Mouse (Mus musculus) hindbrain, embryonic 14.5 days (tissue): ENCODE measurements around the gene Svip. TPM values are rescaled to one million over a fixed set of nuclear protein-coding genes. Genes with fewer than 3 reads are reported as not detected.

Experiments used
- ATAC-seq: fragments of 200-750 bp; cut with Nextera tagmentation; 2 replicates; pipeline ENCODE4 v1.8.0; 2017; ENCODE audit warnings: moderate number of reproducible peaks, mild to moderate bottlenecking, moderate TSS enrichment, moderate library complexity; ENCODE audit not compliant: low FRiP score
- DNase-seq: peaks from one replicate; pipeline ENCODE4 v3.0.0-alpha.2; 2015; ENCODE audit warnings: low spot score
- H3K27ac ChIP-seq: fragments of 300-500 bp; sonication (generic); 2 replicates; pipeline ENCODE4 v1.5.1; 2014; ENCODE audit warnings: mild to moderate bottlenecking, moderate library complexity
- H3K27me3 ChIP-seq: fragments of 300-500 bp; sonication (generic); 2 replicates; pipeline ENCODE4 v1.6.1; 2014; ENCODE audit warnings: mild to moderate bottlenecking, low read length, mixed read lengths; ENCODE audit not compliant: control insufficient read depth, insufficient read depth
- H3K36me3 ChIP-seq: fragments of 300-500 bp; sonication (generic); replicated peaks from 2 replicates; pipeline ENCODE4 v1.6.1; 2014; ENCODE audit not compliant: control insufficient read depth, insufficient read depth
- H3K4me1 ChIP-seq: fragments of 300-500 bp; sonication (generic); replicated peaks from 2 replicates; pipeline ENCODE4 v1.6.1; 2014; ENCODE audit warnings: antibody characterized with exemption, low read length, mixed read lengths; ENCODE audit not compliant: control insufficient read depth, insufficient read depth
- H3K4me2 ChIP-seq: fragments of 300-500 bp; sonication (generic); replicated peaks from 2 replicates; pipeline ENCODE4 v1.6.1; 2014; ENCODE audit warnings: mild to moderate bottlenecking, moderate library complexity
- H3K4me3 ChIP-seq: fragments of 300-500 bp; sonication (generic); replicated peaks from 2 replicates; pipeline ENCODE4 v1.5.1; 2014; ENCODE audit warnings: mild to moderate bottlenecking, low read length
- H3K9ac ChIP-seq: fragments of 300-500 bp; sonication (generic); 2 replicates; pipeline ENCODE4 v1.6.1; 2014
- H3K9me3 ChIP-seq: fragments of 300-500 bp; sonication (generic); 2 replicates; pipeline ENCODE4 v1.6.1; 2016; ENCODE audit warnings: low read length; ENCODE audit not compliant: control insufficient read depth
- WGBS: fragments of 180-500 bp; shearing (Covaris S2); extraction: QIAGEN DNeasy Blood & Tissue Kit; methylation state at CpG from one replicate; pipeline ENCODE4 v1.1.7; 2014; 5-methylcytosine and 5-hydroxymethylcytosine counted together
- polyA plus RNA-seq: library from polyadenylated mRNA; unstranded; fragments of >200 nt; fragmentation: Nextera tagmentation; extraction: Ambion mirVana; gene quantifications from 2 replicates; pipeline ENCODE4 v1.2.1, GENCODE M21; 2014

Svip gene
- polyA plus RNA-seq, result 23.2 and 26.0 TPM in 2 replicates

DNA sequence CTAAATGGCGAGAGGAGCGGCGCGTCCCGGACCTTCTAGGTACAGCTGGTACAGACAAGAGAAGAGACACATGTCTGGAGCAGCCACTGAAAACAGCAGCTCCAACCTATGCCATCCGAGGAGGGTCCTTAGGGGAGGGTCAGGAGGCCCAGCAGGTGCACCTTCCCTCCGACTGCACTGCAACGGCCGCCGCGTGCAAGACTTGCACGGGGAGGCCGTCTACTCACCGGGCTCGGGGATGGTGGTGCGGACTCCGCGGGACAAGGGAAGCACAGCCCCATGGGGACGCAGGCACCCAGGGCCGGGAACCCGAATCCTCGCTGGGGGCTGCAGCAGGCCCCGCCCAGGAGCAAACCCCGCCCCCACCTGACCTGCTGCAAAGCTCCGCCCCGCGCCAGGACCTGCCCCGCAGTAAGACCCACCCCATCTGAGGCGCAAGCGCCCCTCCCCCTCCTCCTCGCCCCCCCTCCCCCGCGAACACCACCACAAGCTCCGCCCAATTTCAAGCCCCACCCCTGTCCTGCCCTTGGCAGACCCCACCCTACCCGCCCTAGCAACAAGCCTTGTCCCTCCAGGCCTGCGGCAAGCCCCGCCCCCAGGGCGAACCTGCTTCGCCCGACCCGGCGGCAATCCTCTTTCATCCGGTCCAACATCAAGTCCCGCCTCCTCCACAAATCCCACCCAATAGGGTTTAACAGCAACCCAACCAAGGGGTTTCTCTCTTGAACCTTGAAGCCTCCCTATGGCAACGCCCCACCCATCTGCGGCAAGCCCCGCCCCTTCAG lies at the start of gene Svip:
Svip (minus strand) TSS at position 508 of the 785 bp plus-strand sequence.
- H3K27ac ChIP-seq, result peak within 1 kb of the TSS; percentile 69
- no peaks in the 10 kb centered on the region for H3K9me3 ChIP-seq
- peaks cover 6% of the 10 kb centered on the region; the same call in 1 of the 2 replicates for H3K36me3 ChIP-seq
- peak within 1 kb of the TSS; percentile 61 for H3K9ac ChIP-seq
- H3K4me2 ChIP-seq, result peak within 1 kb of the TSS; percentile 53
- DNase-seq, result peak; percentile 93
- H3K4me3 ChIP-seq, result peak within 1 kb of the TSS; percentile 69
- peak; percentile 98 for ATAC-seq
- peaks cover 6% of the 10 kb centered on the region for H3K4me1 ChIP-seq
- WGBS, result under 1% methylated on average over 34 of the region's 47 CpGs
- no peaks in the 10 kb centered on the region for H3K27me3 ChIP-seq

DNA sequence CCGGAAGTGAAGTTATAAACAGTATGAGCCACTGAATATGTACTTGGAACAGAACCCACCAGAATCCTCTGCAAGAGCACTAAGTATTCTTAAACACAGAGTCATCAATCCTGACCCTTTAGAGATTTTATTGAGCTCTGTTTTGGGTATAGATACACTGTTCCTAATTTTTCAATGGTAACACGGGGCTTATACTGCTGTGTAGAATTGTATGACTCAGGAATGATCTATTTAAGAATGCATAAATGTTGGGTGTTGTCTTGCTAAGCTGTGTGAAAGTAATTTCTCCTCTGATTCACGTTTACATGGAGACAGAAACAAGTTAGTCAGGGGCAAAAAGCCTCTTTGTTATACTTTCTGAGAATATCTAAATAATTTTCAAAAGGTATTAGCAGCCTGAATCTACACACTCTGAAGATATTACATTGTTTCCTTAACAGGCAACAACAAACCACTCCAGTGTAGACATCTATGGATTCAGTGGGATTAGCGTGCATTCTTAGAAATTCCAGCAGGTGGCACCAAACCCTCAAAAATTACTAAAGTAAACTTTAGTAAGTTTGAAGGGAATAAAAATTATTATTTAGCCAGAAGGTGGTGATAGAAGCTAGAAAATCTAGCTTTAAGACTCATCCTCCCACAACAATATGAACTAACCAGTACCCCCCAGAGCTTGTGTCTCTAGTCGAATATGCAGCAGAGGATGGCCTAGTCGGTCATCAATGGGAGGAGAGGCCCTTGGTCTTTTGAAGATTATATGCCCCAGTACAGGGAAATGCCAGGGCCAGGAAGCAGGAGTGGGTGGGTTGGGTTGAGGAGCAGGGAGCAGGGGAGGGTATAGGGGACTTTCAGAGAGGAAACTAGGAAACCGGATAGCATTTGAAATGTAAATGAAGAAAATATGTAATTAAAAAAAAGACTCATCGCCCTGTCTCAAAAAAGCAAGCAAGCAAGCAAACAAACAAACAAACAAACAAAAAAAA lies 32.1 kb upstream of the Svip start:
- WGBS, result 49% methylated on average over 8 of the region's 8 CpGs
- H3K9ac ChIP-seq, result no peak overlapping the region
- peak; percentile 95 for DNase-seq

DNA sequence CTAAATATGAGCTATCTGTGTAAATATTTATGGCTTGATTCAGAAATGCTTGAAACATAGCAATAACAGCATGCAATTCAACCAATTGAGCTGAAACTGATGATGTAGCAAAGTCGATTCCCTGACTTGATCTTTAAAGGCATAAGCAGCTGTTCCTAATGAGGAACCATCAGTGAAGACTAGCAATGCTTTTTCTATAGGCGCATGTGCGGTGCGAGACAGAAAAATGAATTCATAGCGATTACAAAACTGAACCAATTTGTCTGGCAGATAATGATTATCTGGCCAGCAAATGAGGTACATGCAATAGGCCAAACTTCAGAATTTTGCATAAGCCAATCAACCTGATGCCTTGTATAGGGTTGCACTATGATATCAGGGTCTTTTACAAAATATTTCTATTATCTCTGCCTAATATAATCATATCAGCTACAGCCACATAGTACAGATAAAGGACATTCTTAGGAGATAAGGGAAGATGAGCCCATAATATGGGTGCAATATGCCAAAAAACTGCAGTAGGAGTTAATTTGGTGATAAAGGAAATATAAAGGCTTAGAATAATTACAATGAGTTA lies 18.3 kb upstream of the Svip start:
- H3K4me1 ChIP-seq, result no peaks in the 10 kb centered on the region
- H3K36me3 ChIP-seq, result no peaks in the 10 kb centered on the region
- DNase-seq (no peak), ATAC-seq (no peak)
- no peaks in the 10 kb centered on the region for H3K9me3 ChIP-seq
- 88% methylated on average over 5 of the region's 5 CpGs for WGBS
- no peak overlapping the region for H3K27ac ChIP-seq
- no peak overlapping the region for H3K4me3 ChIP-seq
- no peak overlapping the region for H3K4me2 ChIP-seq
- H3K9ac ChIP-seq, result no peak overlapping the region
- no peaks in the 10 kb centered on the region for H3K27me3 ChIP-seq

More for the DNA sequence above, 32.1 kb upstream of the Svip start:
- peaks cover 10% of the 10 kb centered on the region; the same call in 1 of the 2 replicates for H3K9me3 ChIP-seq
- no peaks in the 10 kb centered on the region for H3K36me3 ChIP-seq
- ATAC-seq, result peak; percentile 74; the same call in 1 of the 2 replicates
- no peak overlapping the region for H3K4me3 ChIP-seq
- H3K4me2 ChIP-seq, result no peak overlapping the region
- no peaks in the 10 kb centered on the region for H3K4me1 ChIP-seq
- no peaks in the 10 kb centered on the region for H3K27me3 ChIP-seq
- H3K27ac ChIP-seq, result no peak overlapping the region

DNA sequence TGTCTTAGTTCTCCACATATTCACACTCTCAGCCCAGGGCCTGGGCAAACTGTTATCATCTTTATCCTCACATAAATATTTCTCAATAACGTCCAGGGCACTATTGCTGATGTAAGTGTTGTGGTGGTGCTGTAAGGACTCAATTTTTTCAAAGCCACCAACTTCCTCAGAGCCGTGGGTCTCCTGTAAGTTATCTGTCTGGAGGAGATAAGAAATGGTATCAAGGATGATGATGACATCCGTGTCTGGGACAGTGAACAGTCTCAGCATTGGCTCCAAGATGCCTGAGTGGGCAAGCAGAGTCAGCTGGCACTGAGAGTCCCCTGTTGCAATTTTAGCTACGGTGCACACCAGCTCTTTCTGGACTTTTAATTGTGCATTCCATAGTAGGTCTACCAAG lies 16.2 kb upstream of the Svip start:
- Histone ChIP-seq H3K4me1 (no peaks in the 10 kb centered on the region), H3K36me3 (no peaks in the 10 kb centered on the region), H3K4me2 (no peak overlapping the region), H3K27me3 (no peaks in the 10 kb centered on the region), H3K4me3 (no peak overlapping the region), H3K9me3 (no peaks in the 10 kb centered on the region), H3K9ac (no peak overlapping the region), H3K27ac (no peak overlapping the region)
- DNase-seq (no peak), ATAC-seq (no peak)
- 94% methylated on average over 4 of the region's 4 CpGs for WGBS

DNA sequence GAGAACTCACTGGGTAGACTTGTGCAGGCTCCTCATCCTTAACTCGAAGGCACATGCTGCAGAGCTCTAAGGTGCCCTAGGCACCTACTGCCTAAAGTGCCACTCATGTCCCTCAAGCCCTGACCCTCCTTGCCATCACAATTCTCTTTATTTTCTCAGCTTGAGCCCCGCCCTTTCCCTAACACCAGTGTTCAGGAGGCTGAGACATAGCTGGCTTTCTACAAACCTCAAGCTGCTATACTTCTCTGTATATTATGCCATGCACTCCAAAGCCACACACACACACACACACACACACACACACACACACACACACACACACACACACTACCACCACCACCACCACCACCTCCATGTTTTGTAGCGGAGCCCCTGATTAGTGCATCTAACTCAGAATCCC lies 9.8 kb upstream of the Svip start, which contains the start of gene 1700015G11Rik:
1700015G11Rik (minus strand) TSS at position 101 of the 400 bp plus-strand sequence.
- Histone ChIP-seq H3K9ac (no peak within 1 kb of the TSS), H3K4me2 (no peak within 1 kb of the TSS), H3K4me3 (no peak within 1 kb of the TSS), H3K27me3 (no peaks in the 10 kb centered on the region), H3K36me3 (no peaks in the 10 kb centered on the region), H3K4me1 (no peaks in the 10 kb centered on the region), H3K27ac (no peak within 1 kb of the TSS), H3K9me3 (no peaks in the 10 kb centered on the region)
- 87% methylated on average over 3 of the region's 3 CpGs for WGBS
- DNase-seq, result no peak
- no peak for ATAC-seq

DNA sequence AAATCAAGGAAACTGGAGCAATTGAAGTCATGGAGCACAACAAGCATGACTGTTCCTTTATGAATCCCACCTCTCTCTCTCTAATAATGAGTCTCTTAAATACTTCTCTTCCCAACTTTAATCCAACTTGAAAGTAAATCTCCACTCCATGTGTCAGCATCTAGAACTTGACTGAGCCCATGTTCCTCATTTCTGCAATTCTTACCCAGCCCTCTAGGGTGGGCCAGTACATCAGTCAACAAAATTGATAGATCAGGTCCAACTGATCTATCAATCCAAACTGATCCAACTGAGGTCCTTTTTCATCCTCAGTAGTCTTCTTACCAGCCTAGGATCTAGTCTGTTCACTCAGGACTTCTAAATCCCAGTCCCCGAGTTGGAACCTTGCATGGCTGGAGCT lies 9.4 kb upstream of the Svip start:
- WGBS, result 91% methylated on average over 1 of the region's 1 CpGs
- Histone ChIP-seq H3K9ac (no peak overlapping the region), H3K36me3 (no peaks in the 10 kb centered on the region), H3K27me3 (no peaks in the 10 kb centered on the region), H3K27ac (no peak overlapping the region), H3K4me1 (no peaks in the 10 kb centered on the region), H3K9me3 (no peaks in the 10 kb centered on the region), H3K4me3 (no peak overlapping the region), H3K4me2 (no peak overlapping the region)
- DNase-seq (no peak), ATAC-seq (no peak)

DNA sequence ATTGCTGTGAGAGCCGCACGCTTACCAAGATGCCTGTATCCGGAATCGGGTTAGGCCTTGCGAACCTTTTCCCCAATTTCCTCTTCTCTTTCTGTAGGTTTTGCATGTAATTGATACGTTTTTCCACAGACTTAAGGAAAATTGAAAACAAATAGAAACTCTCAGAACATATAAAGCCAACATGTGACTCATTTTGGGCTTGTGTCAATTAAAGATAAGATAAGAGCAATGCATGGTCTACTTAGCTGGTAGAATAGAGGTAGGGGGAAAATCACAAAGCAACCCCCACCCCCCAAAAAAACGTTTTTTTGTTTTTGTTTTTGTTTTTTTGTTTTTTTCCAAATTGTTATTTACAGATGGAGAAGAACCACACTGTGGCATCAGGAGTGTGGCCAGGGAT lies 7.6 kb upstream of the Svip start:
- no peak overlapping the region for H3K4me3 ChIP-seq
- H3K4me1 ChIP-seq, result no peaks in the 10 kb centered on the region
- H3K9ac ChIP-seq, result no peak overlapping the region
- no peaks in the 10 kb centered on the region for H3K9me3 ChIP-seq
- no peak overlapping the region for H3K27ac ChIP-seq
- no peak overlapping the region for H3K4me2 ChIP-seq
- H3K27me3 ChIP-seq, result no peaks in the 10 kb centered on the region
- ATAC-seq (no peak), DNase-seq (no peak)
- no peaks in the 10 kb centered on the region for H3K36me3 ChIP-seq
- WGBS, result 84% methylated on average over 7 of the region's 7 CpGs

DNA sequence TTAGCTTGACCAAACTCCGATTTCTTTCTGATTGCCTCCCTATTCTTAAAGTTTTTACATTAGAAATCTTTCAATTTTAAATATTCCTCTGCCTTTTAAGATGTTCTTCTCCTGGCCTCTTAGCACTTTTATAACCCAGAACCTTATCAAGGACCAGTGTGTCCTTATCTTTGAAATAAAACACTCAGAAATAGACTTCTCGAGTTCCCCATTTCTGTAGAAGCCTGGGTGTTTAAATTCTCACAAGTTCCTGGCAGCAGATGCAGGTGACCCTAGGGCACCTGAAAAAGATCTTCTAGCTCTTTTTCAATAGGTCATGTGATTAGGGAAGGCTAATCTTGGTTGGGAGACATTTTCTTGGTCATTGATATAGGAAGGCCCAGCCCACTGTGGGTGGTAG lies 1.3 kb upstream of the Svip start:
- DNase-seq (no peak), ATAC-seq (no peak)
- H3K9ac ChIP-seq, result no peak overlapping the region
- H3K27ac ChIP-seq, result no peak overlapping the region
- peaks cover 6% of the 10 kb centered on the region for H3K4me1 ChIP-seq
- WGBS, result 91% methylated on average over 2 of the region's 2 CpGs
- no peaks in the 10 kb centered on the region for H3K27me3 ChIP-seq
- no peak overlapping the region for H3K4me3 ChIP-seq
- no peak overlapping the region for H3K4me2 ChIP-seq
- no peaks in the 10 kb centered on the region for H3K9me3 ChIP-seq
- peaks cover 6% of the 10 kb centered on the region; the same call in 1 of the 2 replicates for H3K36me3 ChIP-seq

DNA sequence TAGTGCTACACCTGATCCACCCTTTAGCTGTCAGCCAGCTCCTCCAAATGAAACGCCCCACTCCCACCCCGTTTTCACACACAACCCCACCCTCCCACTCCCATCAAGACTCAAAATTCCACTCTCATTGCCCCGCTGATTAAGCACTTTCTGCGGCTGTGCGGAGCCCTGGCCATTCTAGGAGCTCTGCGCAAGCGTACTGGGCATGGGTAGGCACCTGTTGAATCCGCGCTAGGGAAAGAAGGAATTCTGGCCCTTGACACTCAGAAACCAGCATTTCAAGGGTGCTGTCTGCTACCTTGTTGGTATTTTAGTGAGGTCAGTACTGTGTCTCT lies 445 bp upstream of the Svip start:
- Histone ChIP-seq H3K4me1 (peaks cover 6% of the 10 kb centered on the region), H3K27me3 (no peaks in the 10 kb centered on the region), H3K27ac (no peak overlapping the region), H3K36me3 (peaks cover 6% of the 10 kb centered on the region; the same call in 1 of the 2 replicates), H3K4me2 (peak overlapping the region; percentile 53), H3K9me3 (no peaks in the 10 kb centered on the region), H3K9ac (0 out of 2 replicates have a peak overlapping the region, but pooled peaks have one; percentile 16), H3K4me3 (peak overlapping the region; percentile 69)
- under 1% methylated on average over 9 of the region's 9 CpGs for WGBS
- ATAC-seq (peak; percentile 90), DNase-seq (peak; percentile 78)
